Mouse (Mus musculus) stomach, embryonic 16.5 days (tissue): ENCODE results near the gene Gpx2. TPM values are rescaled to one million over a fixed set of nuclear protein-coding genes. Genes with fewer than 3 reads are reported as not detected.
"Not testable (repeated sequence)": the region's sequence is repeated elsewhere in the genome, so short reads cannot be mapped to it uniquely, and the experiment has no call there.

Experiments used
- ATAC-seq: fragments of 200-750 bp; cut with Nextera tagmentation; 2 replicates; pipeline ENCODE4 v1.8.0; 2017; ENCODE audit warnings: moderate number of reproducible peaks, moderate TSS enrichment; ENCODE audit not compliant: insufficient read depth, low FRiP score
- H3K27ac ChIP-seq: fragments of 300-500 bp; sonication (generic); 2 replicates; pipeline ENCODE4 v1.5.1; 2014; ENCODE audit warnings: low read length
- H3K27me3 ChIP-seq: fragments of 300-500 bp; sonication (generic); 2 replicates; pipeline ENCODE4 v1.6.1; 2014; ENCODE audit warnings: low read length, control low read depth, mixed read lengths; ENCODE audit not compliant: control insufficient read depth, insufficient read depth
- H3K36me3 ChIP-seq: fragments of 300-500 bp; sonication (generic); 2 replicates; pipeline ENCODE4 v1.6.1; 2014; ENCODE audit warnings: low read length; ENCODE audit not compliant: control insufficient read depth, insufficient read depth
- H3K4me1 ChIP-seq: fragments of 300-500 bp; sonication (generic); 2 replicates; pipeline ENCODE4 v1.6.1; 2014; ENCODE audit warnings: low read length, control low read depth, mixed read lengths; ENCODE audit not compliant: control insufficient read depth, insufficient read depth
- H3K4me2 ChIP-seq: fragments of 300-500 bp; sonication (generic); 2 replicates; pipeline ENCODE4 v1.6.1; 2014; ENCODE audit warnings: low read depth, low read length, mixed read lengths
- H3K4me3 ChIP-seq: fragments of 300-500 bp; sonication (generic); replicated peaks from 2 replicates; pipeline ENCODE4 v1.5.1; 2014; ENCODE audit warnings: mild to moderate bottlenecking, low read length
- H3K9ac ChIP-seq: fragments of 300-500 bp; sonication (generic); 2 replicates; pipeline ENCODE4 v1.6.1; 2014; ENCODE audit warnings: low read length
- H3K9me3 ChIP-seq: fragments of 300-500 bp; sonication (generic); replicated peaks from 2 replicates; pipeline ENCODE4 v1.6.1; 2016; ENCODE audit warnings: low read length, control low read depth; ENCODE audit not compliant: control insufficient read depth
- WGBS: fragments of 180-500 bp; shearing (Covaris S2); extraction: QIAGEN DNeasy Blood & Tissue Kit; methylation state at CpG from one replicate; pipeline ENCODE4 v1.1.7; 2014; 5-methylcytosine and 5-hydroxymethylcytosine counted together
- polyA plus RNA-seq: library from polyadenylated mRNA; unstranded; fragments of >200 nt; fragmentation: Nextera tagmentation; extraction: Ambion mirVana; gene quantifications from 2 replicates; pipeline ENCODE4 v1.2.1, GENCODE M21; 2015

Gene Gpx2
- polyA plus RNA-seq, 1 experiment from 2014 or later = 138 TPM

GRCm38 (mm10) chr12:76796938-76797539 lies 1.7 kb upstream of the Gpx2 start:
- no peak for ATAC-seq
- no peak overlapping the region for H3K9ac ChIP-seq
- H3K9me3 ChIP-seq = no peaks in the 10 kb centered on the region
- H3K4me1 ChIP-seq = 0 out of 2 replicates have a peak, but pooled peaks cover 12% of the 10 kb centered on the region
- peak overlapping the region; percentile 57; the same call in 1 of the 2 replicates for H3K27ac ChIP-seq
- H3K36me3 ChIP-seq = no peaks in the 10 kb centered on the region
- H3K4me2 ChIP-seq = no peak overlapping the region
- 68% methylated on average over 7 of the region's 7 CpGs for WGBS
- H3K4me3 ChIP-seq = no peak overlapping the region
- no peaks in the 10 kb centered on the region for H3K27me3 ChIP-seq

DNA sequence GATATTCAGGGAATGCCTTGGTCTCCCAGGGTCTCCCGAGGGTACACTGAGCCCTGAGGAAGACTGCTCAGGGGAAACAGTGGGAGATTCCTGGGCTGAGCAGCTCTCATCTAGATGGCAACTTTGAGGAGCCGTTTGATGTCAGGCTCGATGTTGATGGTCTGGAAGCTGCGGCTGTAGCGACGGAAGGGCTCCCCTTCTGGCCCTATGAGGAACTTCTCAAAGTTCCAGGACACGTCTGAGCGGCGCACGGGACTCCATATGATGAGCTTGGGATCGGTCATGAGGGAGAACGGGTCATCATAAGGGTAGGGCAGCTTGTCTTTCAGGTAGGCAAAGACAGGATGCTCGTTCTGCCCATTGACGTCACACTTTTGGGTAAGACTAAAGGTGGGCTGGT lies 2.8 kb downstream of the Gpx2 start:
- H3K27ac ChIP-seq, H3K4me3 ChIP-seq, H3K4me2 ChIP-seq, H3K36me3 ChIP-seq, H3K9me3 ChIP-seq, ATAC-seq, H3K9ac ChIP-seq, H3K27me3 ChIP-seq: not testable (repeated sequence)
- WGBS = 61% methylated on average over 14 of the region's 14 CpGs
- H3K4me1 ChIP-seq = peaks cover 15% of the 10 kb centered on the region; the same call in 1 of the 2 replicates

- H3K4me3 ChIP-seq = no peak overlapping the region
- ATAC-seq = no peak
- no peak overlapping the region for H3K9ac ChIP-seq
- no peaks in the 10 kb centered on the region for H3K9me3 ChIP-seq
- WGBS = 16% methylated on average over 8 of the region's 8 CpGs
- peaks cover 3% of the 10 kb centered on the region; the same call in 1 of the 2 replicates for H3K4me1 ChIP-seq
- H3K36me3 ChIP-seq = no peaks in the 10 kb centered on the region
- no peaks in the 10 kb centered on the region for H3K27me3 ChIP-seq
- no peak overlapping the region for H3K27ac ChIP-seq
- H3K4me2 ChIP-seq = no peak overlapping the region
Observed at GRCm38 (mm10) chr12:76790446-76791084, 4.8 kb downstream of the Gpx2 start.

DNA sequence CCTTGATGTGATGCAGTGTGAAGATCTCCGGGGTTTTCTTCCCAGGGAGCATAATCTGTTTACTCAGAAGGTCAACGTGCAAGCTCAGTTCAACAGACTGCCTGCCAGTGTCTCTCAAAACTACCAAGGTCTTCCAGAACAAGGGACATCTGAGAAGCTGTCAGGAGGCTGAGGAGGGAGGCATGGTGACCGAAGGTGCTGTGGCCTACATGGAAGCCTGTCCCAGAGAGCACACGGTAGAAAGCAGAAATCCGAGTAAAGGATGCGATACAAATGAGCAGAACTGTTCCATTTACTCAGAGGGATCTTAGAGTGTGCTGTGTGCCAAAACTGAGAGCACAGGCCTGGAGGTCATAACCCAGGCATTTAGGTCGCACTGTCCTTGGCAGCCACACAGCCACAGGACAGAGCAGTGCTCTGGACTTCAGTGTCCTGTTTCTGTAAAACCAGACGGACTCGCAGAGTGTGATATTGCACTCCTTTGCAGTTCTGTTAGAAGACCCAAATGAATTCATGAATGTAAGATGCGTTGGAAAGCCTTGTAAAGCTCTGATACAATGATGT lies 11.2 kb downstream of the Gpx2 start:
- Histone ChIP-seq H3K4me1 (no peaks in the 10 kb centered on the region), H3K27ac (no peak overlapping the region), H3K36me3 (no peaks in the 10 kb centered on the region), H3K9me3 (no peaks in the 10 kb centered on the region), H3K4me3 (no peak overlapping the region), H3K27me3 (no peaks in the 10 kb centered on the region), H3K9ac (no peak overlapping the region), H3K4me2 (no peak overlapping the region)
- ATAC-seq = no peak
- WGBS = 57% methylated on average over 10 of the region's 10 CpGs

DNA sequence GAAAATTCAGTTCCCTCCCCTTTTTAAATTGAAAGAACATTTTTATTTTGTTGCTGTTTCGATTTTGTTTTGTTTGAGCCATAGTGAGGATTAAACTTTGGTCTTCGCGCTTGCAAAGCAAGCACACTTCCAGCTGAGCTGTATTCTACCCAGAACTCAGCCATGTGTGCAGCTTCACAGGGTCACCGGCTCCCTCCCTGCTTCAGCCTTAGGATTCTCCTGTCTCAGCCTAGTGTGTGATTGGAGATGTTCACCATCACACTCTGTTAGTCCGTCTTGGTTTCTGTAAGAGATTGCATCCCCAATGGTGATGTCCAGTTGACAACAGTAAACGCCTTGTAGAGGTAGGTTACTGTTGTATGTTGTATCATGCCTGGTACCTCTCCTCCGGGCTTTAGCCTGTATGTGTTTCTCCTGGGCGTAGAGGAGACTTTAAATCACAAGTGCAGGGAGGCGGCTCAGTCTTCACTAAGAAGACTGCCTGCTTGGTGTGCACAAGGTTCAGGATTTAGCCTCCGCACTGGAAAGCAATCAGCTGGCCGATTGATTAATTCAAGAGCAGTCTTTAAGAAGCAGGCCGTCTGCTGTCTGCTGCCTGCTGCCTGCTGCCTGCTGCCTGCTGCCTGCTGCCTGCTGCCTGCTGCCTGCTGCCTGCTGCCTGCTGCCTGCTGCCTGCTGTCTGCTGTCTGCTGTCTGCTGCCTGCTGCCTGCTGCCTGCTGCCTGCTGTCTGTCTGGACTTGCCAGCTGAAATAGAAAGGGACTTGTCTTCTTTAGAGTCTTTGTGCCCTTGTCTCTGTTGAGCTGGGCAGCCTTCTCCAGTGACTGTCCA lies 14.5 kb downstream of the Gpx2 start:
- Histone ChIP-seq H3K9me3 (no peaks in the 10 kb centered on the region), H3K36me3 (no peaks in the 10 kb centered on the region), H3K27ac (no peak overlapping the region), H3K27me3 (no peaks in the 10 kb centered on the region), H3K4me1 (no peaks in the 10 kb centered on the region), H3K9ac (0 out of 2 replicates have a peak overlapping the region, but pooled peaks have one; percentile 31), H3K4me2 (no peak overlapping the region), H3K4me3 (no peak overlapping the region)
- WGBS = 74% methylated on average over 12 of the region's 12 CpGs
- no peak for ATAC-seq

GRCm38 (mm10) chr12:76779951-76780350 lies 15.4 kb downstream of the Gpx2 start:
- Histone ChIP-seq H3K9ac (no peak overlapping the region), H3K4me3 (no peak overlapping the region), H3K27ac (no peak overlapping the region), H3K27me3 (no peaks in the 10 kb centered on the region), H3K9me3 (no peaks in the 10 kb centered on the region), H3K4me1 (no peaks in the 10 kb centered on the region), H3K36me3 (no peaks in the 10 kb centered on the region), H3K4me2 (no peak overlapping the region)
- ATAC-seq = no peak
- WGBS = 86% methylated on average over 5 of the region's 5 CpGs

- H3K9me3 ChIP-seq = no peaks in the 10 kb centered on the region
- WGBS = 78% methylated on average over 10 of the region's 10 CpGs
- H3K4me3 ChIP-seq = no peak overlapping the region
- H3K9ac ChIP-seq = no peak overlapping the region
- no peak overlapping the region for H3K27ac ChIP-seq
- no peaks in the 10 kb centered on the region for H3K27me3 ChIP-seq
- H3K4me1 ChIP-seq = no peaks in the 10 kb centered on the region
- H3K4me2 ChIP-seq = no peak overlapping the region
- no peaks in the 10 kb centered on the region for H3K36me3 ChIP-seq
- no peak for ATAC-seq
Observed at GRCm38 (mm10) chr12:76778305-76779083, 16.9 kb downstream of the Gpx2 start.

DNA sequence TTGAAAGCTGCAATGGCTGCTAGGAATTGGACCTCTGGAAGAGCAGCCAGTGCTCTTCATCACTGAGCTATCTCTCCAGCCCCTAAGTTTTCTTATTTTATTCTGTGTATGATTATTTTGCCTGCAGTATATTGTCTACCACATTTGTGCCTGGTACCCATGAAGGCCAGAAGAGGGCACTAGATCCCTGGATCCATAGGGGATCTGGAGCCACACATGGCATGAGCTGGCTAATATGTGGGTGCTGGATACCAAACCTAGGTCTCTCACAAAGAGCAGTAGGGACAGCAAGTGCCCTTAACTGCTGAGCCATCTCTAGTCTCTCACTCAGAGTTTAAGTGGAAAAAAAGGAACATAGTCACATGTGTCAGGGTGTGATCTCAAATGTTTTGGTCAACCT lies 17.5 kb downstream of the Gpx2 start:
- Histone ChIP-seq H3K4me2 (no peak overlapping the region), H3K4me3 (no peak overlapping the region), H3K36me3 (no peaks in the 10 kb centered on the region), H3K27me3 (no peaks in the 10 kb centered on the region), H3K9me3 (no peaks in the 10 kb centered on the region), H3K9ac (no peak overlapping the region), H3K27ac (no peak overlapping the region), H3K4me1 (no peaks in the 10 kb centered on the region)
- ATAC-seq = no peak
